Mouse (Mus musculus): ENCODE data around the gene Adam19. TPM values are rescaled to one million over a fixed set of nuclear protein-coding genes. Genes with fewer than 3 reads are reported as not detected.

The Adam19 gene
- polyA plus RNA-seq, 1 experiment from 2014 or later, result 18.5 TPM

DNA sequence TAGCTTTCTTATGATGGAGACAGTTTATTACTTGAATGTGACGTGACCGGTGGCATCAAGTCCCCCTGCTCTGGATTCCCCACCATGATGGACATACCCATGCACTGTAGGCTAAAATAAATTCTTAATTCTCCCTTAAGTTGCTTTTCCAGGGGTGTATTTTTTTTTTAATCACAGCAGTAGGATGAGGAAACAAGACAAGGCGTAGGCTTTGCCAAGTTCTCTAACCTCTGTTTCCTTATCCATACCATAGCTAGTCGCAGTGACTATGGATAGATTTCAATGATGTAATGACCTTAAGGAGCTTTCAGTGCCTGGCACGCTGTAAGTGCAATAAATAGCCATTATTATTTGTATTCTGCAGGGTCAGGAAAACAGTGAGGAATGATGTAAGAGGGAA lies 21.5 kb downstream of the Adam19 start:
- Histone ChIP-seq H3K27me3 (no peaks in the 10 kb centered on the region), H3K4me3 (no peak overlapping the region), H3K27ac (no peak overlapping the region), H3K36me3 (peaks cover 14% of the 10 kb centered on the region), H3K9me3 (0 out of 2 replicates have a peak, but pooled peaks cover 6% of the 10 kb centered on the region), H3K9ac (no peak overlapping the region), H3K4me2 (replicated peaks) (no peak overlapping the region), H3K4me1 (peaks cover 15% of the 10 kb centered on the region)
- WGBS, result 94% methylated on average over 5 of the region's 5 CpGs
- no peak for ATAC-seq (ENCODE audit: insufficient number of reproducible peaks, insufficient read depth, low FRiP score, low TSS enrichment)

DNA sequence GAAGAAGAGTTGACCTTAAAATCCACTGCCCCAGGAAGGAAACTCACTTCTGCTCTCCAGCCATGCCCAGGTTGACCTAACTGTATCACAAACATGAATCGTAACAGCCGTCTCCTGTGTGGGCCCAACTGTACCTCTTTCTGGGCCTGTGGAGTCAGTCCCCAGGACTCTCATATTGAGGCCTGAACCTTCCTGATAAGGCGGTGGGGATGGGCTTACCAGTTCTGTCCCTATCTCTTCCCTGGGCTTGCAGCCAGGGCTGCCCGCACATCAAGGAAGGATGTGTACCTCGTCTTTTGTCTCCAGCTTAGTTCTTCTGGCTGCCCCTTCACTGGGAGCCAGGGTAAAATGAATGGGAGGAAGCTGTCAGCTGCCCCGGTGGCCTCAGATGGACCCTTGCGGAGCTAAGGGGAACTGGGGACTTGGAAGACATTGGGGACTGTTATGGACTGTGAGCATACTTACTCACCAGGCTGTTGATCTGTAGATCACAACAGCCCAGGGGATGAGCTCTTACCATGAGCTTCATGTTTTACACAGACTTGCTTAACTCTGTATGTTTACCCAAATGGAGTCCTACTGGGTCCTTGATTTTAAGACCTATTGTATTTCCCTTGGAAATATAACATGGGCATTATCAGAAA lies 22.1 kb downstream of the Adam19 start:
- H3K36me3 ChIP-seq, result peaks cover 14% of the 10 kb centered on the region
- H3K4me2 ChIP-seq (replicated peaks), result no peak overlapping the region
- H3K4me1 ChIP-seq, result peaks cover 10% of the 10 kb centered on the region
- H3K27me3 ChIP-seq, result no peaks in the 10 kb centered on the region
- 89% methylated on average over 7 of the region's 7 CpGs for WGBS
- H3K4me3 ChIP-seq, result no peak overlapping the region
- 0 out of 2 replicates have a peak, but pooled peaks cover 6% of the 10 kb centered on the region for H3K9me3 ChIP-seq
- H3K27ac ChIP-seq, result no peak overlapping the region
- no peak overlapping the region for H3K9ac ChIP-seq
- ATAC-seq (ENCODE audit: insufficient number of reproducible peaks, insufficient read depth, low FRiP score, low TSS enrichment), result no peak

DNA sequence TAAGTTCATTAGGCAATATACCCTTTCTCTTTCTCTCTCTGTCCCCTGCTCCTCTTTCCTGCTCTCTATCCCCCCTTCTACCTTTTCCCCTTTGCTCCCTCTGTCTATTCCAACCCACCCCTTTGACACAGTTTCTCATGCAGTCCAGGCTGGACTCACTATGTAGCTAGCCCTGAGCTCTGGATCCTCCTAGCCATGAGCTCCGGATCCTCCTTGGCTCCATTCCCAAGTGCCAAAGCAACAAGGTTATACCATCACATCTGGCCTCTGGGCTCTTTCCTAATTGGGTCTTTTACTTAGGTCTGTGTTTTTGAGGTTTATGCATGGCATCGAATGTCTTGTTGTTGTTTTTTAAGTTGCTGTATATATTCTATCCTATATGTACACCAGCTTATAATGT lies 25.3 kb downstream of the Adam19 start:
- no peaks in the 10 kb centered on the region for H3K27me3 ChIP-seq
- H3K9ac ChIP-seq, result no peak overlapping the region
- 89% methylated on average over 2 of the region's 2 CpGs for WGBS
- no peaks in the 10 kb centered on the region for H3K4me1 ChIP-seq
- H3K27ac ChIP-seq, result no peak overlapping the region
- H3K36me3 ChIP-seq, result peaks cover 13% of the 10 kb centered on the region
- H3K9me3 ChIP-seq, result 0 out of 2 replicates have a peak, but pooled peaks cover 6% of the 10 kb centered on the region
- H3K4me3 ChIP-seq, result no peak overlapping the region
- H3K4me2 ChIP-seq (replicated peaks), result no peak overlapping the region
- no peak for ATAC-seq (ENCODE audit: insufficient number of reproducible peaks, insufficient read depth, low FRiP score, low TSS enrichment)

DNA sequence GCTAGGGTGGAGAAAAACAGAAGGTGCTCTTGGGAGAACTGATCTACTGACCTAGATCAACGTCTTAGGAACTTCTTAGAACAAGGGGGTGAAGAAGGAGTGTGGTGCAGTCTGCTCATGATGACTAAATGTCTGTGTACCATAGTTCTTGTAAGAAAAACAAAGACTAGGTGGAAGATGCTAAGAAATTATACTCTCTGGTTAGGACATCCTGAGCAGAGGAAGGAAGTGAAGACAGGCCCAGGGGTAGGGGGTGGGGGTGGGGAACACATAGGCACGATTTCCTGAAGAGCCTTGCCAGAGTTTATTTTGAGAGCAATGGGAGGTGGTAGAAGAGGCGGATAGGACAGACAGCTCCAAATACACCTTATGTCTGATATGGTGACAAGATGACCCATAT lies 27.6 kb downstream of the Adam19 start:
- Histone ChIP-seq H3K9ac (no peak overlapping the region), H3K4me3 (no peak overlapping the region), H3K27me3 (no peaks in the 10 kb centered on the region), H3K36me3 (no peaks in the 10 kb centered on the region), H3K9me3 (no peaks in the 10 kb centered on the region), H3K4me2 (replicated peaks) (no peak overlapping the region), H3K4me1 (no peaks in the 10 kb centered on the region), H3K27ac (no peak overlapping the region)
- 70% methylated on average over 3 of the region's 3 CpGs for WGBS
- no peak for ATAC-seq (ENCODE audit: insufficient number of reproducible peaks, insufficient read depth, low FRiP score, low TSS enrichment)

DNA sequence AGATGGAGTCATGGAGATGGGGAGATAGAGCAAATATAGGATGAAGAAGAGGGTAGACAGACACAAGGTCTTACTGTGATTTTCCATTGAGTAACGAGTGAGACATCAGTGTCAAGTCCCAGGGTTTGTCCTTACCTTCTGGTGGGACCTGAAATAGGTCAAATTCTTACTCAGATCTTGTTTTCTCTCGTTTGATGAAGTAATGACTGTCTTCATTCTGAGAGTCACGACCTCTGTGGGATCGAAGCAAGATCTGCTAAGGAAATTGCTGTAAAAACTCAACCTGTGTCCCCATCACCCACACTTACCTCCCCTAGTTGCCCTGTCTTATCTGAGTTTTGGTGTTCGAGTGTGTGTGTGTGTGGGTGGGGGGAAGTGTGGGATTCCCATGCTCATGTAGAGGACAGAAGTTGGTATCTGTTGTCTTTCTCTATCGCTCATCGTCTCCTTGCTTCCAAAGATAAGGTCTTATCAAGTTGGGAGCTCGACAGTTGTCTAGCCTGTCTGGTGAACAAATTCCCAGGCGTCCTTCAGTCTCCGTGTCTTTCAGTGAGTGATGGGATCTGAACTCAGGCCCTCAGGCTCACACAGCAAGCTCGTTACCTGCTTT lies 28.1 kb downstream of the Adam19 start:
- H3K36me3 ChIP-seq, result no peaks in the 10 kb centered on the region
- no peaks in the 10 kb centered on the region for H3K9me3 ChIP-seq
- H3K27me3 ChIP-seq, result no peaks in the 10 kb centered on the region
- no peak overlapping the region for H3K9ac ChIP-seq
- no peak overlapping the region for H3K4me3 ChIP-seq
- H3K27ac ChIP-seq, result no peak overlapping the region
- ATAC-seq (ENCODE audit: insufficient number of reproducible peaks, insufficient read depth, low FRiP score, low TSS enrichment), result no peak
- WGBS, result 92% methylated on average over 11 of the region's 11 CpGs
- no peak overlapping the region for H3K4me2 ChIP-seq (replicated peaks)
- H3K4me1 ChIP-seq, result 0 out of 2 replicates have a peak, but pooled peaks cover 1% of the 10 kb centered on the region

DNA sequence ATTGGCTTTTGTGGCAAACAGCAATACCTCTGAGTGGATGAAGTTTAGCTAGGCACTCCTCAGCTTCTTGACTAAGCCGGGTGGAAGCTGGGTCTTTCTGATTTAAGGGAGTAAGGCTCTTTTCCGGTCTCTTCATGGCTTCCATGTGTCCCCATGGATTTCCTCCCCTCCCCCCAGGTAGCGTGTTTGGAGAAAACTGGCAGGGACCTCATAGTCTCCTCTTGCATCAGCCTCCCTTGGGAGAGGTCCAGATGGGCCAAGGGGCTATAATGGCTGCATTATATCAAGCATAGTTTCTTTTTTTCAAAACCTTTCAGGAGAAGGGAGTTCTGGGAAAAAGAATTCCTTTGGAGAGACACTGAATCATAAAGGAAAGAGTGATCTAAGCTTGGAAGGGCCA lies 28.8 kb downstream of the Adam19 start:
- 69% methylated on average over 3 of the region's 3 CpGs for WGBS
- no peaks in the 10 kb centered on the region for H3K36me3 ChIP-seq
- H3K4me2 ChIP-seq (replicated peaks), result no peak overlapping the region
- H3K9me3 ChIP-seq, result no peaks in the 10 kb centered on the region
- H3K27me3 ChIP-seq, result no peaks in the 10 kb centered on the region
- ATAC-seq (ENCODE audit: insufficient number of reproducible peaks, insufficient read depth, low FRiP score, low TSS enrichment), result no peak
- no peak overlapping the region for H3K9ac ChIP-seq
- no peak overlapping the region for H3K4me3 ChIP-seq
- no peak overlapping the region for H3K27ac ChIP-seq
- H3K4me1 ChIP-seq, result 0 out of 2 replicates have a peak, but pooled peaks cover 6% of the 10 kb centered on the region

DNA sequence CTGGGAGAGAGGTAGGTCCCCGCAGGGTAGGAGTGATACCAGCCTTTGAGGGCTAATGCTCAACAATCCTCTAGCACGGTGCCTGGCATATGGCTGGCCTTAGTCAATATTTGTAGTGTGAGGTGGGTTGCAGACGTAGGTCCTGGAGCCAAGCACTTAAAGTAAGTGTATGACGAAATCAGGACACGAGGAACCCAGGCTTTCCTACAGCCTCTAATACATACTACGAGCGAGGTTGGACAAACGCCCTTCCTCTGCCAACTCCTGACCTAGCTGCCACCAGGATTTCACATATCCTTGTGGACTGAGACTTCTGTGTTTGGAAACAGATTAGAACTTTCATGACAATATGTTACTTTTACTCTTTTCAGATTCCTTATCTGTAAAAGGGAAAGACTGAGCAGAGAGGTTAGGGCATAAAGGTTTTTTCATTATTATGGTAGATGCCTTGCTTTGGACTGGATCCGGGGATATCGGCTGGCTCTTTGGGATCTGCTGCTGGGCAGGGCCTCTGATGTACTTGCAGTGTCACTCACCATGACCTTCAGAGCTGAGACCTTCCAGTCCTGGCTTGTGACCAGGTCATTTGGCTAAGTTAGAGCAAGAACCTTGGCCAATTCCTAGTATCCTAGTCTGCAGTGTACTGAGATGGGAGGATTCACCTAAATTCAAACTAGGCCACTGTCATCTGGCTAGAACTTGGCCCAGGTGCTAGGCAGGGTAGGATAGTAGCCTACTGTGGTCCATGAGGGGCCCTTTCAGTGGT lies 29.8 kb downstream of the Adam19 start:
- Histone ChIP-seq H3K27me3 (no peaks in the 10 kb centered on the region), H3K9ac (no peak overlapping the region), H3K9me3 (no peaks in the 10 kb centered on the region), H3K4me3 (no peak overlapping the region), H3K27ac (no peak overlapping the region), H3K36me3 (no peaks in the 10 kb centered on the region), H3K4me2 (replicated peaks) (no peak overlapping the region), H3K4me1 (0 out of 2 replicates have a peak, but pooled peaks cover 6% of the 10 kb centered on the region)
- no peak for ATAC-seq (ENCODE audit: insufficient number of reproducible peaks, insufficient read depth, low FRiP score, low TSS enrichment)
- 94% methylated on average over 10 of the region's 10 CpGs for WGBS

DNA sequence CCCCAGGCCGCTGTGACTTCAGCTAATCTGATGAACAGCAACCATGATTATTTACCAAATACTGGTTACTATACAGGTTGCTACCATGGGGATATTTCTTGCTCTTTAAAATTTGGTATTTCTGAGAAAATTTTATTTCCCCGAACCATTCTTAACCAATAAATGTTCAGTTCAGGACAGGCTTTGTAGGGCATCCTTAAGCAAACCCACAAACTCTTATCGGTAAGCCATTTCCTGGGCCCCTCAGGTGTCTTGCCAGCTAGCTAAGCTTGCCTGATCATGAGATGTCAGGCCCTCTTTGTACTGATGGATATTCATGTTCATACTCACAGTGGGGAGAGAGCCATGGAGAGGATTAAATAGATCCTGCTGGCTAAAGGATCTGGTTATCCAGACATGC lies 30.7 kb downstream of the Adam19 start:
- Histone ChIP-seq H3K27ac (no peak overlapping the region), H3K9ac (no peak overlapping the region), H3K27me3 (no peaks in the 10 kb centered on the region), H3K36me3 (no peaks in the 10 kb centered on the region), H3K4me3 (no peak overlapping the region), H3K9me3 (no peaks in the 10 kb centered on the region), H3K4me2 (replicated peaks) (no peak overlapping the region), H3K4me1 (0 out of 2 replicates have a peak, but pooled peaks cover 6% of the 10 kb centered on the region)
- 88% methylated on average over 3 of the region's 3 CpGs for WGBS
- ATAC-seq (ENCODE audit: insufficient number of reproducible peaks, insufficient read depth, low FRiP score, low TSS enrichment), result no peak

DNA sequence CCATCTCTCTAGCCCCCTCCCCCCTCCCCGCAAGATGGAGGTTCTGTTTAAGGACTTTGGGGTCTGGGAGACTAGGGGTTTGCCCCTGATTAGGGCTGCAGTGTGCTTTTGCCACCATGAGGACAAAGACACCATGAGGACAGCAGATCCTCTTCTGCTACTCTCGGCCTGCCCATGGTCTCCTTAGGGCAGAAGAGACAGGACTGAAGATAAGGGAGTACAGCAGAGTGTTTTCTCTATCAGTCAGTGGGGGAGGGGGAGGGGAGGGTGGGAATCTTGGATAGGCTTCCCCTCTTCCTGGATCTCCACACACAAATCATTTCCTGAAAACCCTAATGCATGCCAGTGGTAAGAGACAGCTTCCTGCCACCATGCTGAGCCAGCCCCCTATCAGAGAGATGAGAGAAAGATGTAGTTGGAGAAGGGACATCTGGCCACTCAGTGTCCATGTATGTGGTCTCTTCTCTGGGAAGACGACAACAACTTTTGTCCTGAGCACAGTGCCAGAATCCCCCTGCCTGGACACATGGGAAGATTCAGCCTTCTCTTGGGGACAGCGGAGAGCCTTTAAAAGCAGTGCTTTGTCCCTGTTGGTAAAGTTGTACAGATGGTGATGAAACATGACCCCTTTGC lies 33.4 kb downstream of the Adam19 start:
- Histone ChIP-seq H3K27me3 (no peaks in the 10 kb centered on the region), H3K4me1 (0 out of 2 replicates have a peak, but pooled peaks cover 6% of the 10 kb centered on the region), H3K9me3 (no peaks in the 10 kb centered on the region), H3K9ac (no peak overlapping the region), H3K36me3 (peaks cover 4% of the 10 kb centered on the region; the same call in 1 of the 2 replicates), H3K4me3 (no peak overlapping the region), H3K4me2 (replicated peaks) (no peak overlapping the region), H3K27ac (no peak overlapping the region)
- no peak for ATAC-seq (ENCODE audit: insufficient number of reproducible peaks, insufficient read depth, low FRiP score, low TSS enrichment)
- WGBS, result 50% methylated on average over 3 of the region's 4 CpGs

DNA sequence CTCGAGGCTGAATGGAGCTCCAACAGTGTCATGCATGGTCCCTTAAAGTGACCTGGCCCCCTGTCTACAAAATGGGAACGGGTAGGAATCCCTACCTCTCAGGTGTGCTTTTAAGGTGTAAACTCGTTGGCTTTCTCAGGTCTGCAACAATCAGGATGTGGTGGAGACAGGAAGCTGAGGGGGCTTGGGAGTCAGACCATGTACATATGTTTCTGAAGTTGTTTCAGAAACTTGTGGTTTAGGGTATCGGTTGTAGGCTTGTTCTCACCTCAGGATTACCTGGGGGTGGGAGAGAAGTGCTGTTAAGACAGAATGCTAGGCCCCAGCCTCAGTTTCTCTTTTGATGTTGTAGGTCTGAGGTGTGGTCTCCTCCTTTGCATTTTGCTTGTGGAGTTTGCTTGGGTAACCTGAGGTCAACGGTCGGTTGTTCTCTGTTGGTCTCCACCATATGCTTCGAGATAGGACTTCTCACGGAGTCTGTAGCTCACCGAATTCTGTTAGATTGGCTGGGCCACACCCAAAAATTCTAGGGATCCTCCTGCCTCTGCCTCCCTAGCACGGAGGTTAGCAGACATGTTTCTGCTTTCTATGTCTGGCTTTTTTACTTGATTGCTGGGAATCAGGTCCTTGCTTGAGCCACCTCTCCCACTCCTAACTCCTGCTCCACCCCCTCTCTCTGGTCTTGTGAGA lies 34.4 kb downstream of the Adam19 start:
- H3K27ac ChIP-seq, result no peak overlapping the region
- 90% methylated on average over 10 of the region's 10 CpGs for WGBS
- ATAC-seq (ENCODE audit: insufficient number of reproducible peaks, insufficient read depth, low FRiP score, low TSS enrichment), result no peak

More for the DNA sequence above, 34.4 kb downstream of the Adam19 start:
- Histone ChIP-seq H3K9ac (no peak overlapping the region), H3K4me2 (replicated peaks) (no peak overlapping the region), H3K4me1 (0 out of 2 replicates have a peak, but pooled peaks cover 6% of the 10 kb centered on the region), H3K36me3 (peaks cover 11% of the 10 kb centered on the region; the same call in 1 of the 2 replicates), H3K4me3 (no peak overlapping the region), H3K27me3 (no peaks in the 10 kb centered on the region), H3K9me3 (no peaks in the 10 kb centered on the region)
